Mouse (Mus musculus) intestine, postnatal 0 days (tissue): ENCODE measurements around the gene Dnajc25. TPM values are rescaled to one million over a fixed set of nuclear protein-coding genes. Genes with fewer than 3 reads are reported as not detected.

Experiments used
- ATAC-seq: fragments of 200-750 bp; cut with Nextera tagmentation; 2 replicates; pipeline ENCODE4 v1.8.0; 2017; ENCODE audit warnings: mild to moderate bottlenecking, moderate TSS enrichment, moderate library complexity
- H3K27ac ChIP-seq: fragments of 300-500 bp; sonication (generic); 2 replicates; pipeline ENCODE4 v1.5.1; 2014; ENCODE audit warnings: mild to moderate bottlenecking, low read depth, low read length, moderate library complexity
- H3K27me3 ChIP-seq: fragments of 300-500 bp; sonication (generic); replicated peaks from 2 replicates; pipeline ENCODE4 v1.6.1; 2014; ENCODE audit warnings: low read length, mixed read lengths; ENCODE audit not compliant: control insufficient read depth, insufficient read depth
- H3K36me3 ChIP-seq: fragments of 300-500 bp; sonication (generic); 2 replicates; pipeline ENCODE4 v1.6.1; 2014; ENCODE audit warnings: mild to moderate bottlenecking, moderate library complexity; ENCODE audit not compliant: control insufficient read depth, insufficient read depth
- H3K4me1 ChIP-seq: fragments of 300-500 bp; sonication (generic); replicated peaks from 2 replicates; pipeline ENCODE4 v1.6.1; 2014; ENCODE audit warnings: antibody characterized with exemption, low read length, mixed read lengths; ENCODE audit not compliant: control insufficient read depth, insufficient read depth
- H3K4me2 ChIP-seq: fragments of 300-500 bp; sonication (generic); replicated peaks from 2 replicates; pipeline ENCODE4 v1.6.1; 2014; ENCODE audit warnings: low read depth, mild to moderate bottlenecking, moderate library complexity
- H3K4me3 ChIP-seq: fragments of 300-500 bp; sonication (generic); 2 replicates; pipeline ENCODE4 v1.5.1; 2014; ENCODE audit warnings: low read depth, low read length
- H3K9ac ChIP-seq: fragments of 300-500 bp; sonication (generic); 2 replicates; pipeline ENCODE4 v1.6.1; 2014; ENCODE audit warnings: mild to moderate bottlenecking, low read depth, low read length
- H3K9me3 ChIP-seq: fragments of 300-500 bp; sonication (generic); 2 replicates; pipeline ENCODE4 v1.6.1; 2016; ENCODE audit warnings: mixed run types; ENCODE audit not compliant: control insufficient read depth
- CTCF ChIP-seq: sonication (generic); IDR thresholded peaks from 2 replicates; pipeline ENCODE4 v1.5.1; 2016; ENCODE audit warnings: low read depth, mild to moderate bottlenecking, control low read depth, antibody characterized with exemption, moderate library complexity
- WGBS: fragments of 180-500 bp; shearing (Covaris S2); extraction: QIAGEN DNeasy Blood & Tissue Kit; methylation state at CpG from one replicate; pipeline ENCODE4 v1.1.7; 2014; 5-methylcytosine and 5-hydroxymethylcytosine counted together
- polyA plus RNA-seq: library from polyadenylated mRNA; unstranded; fragments of >200 nt; fragmentation: Nextera tagmentation; extraction: Ambion mirVana; gene quantifications from 2 replicates; pipeline ENCODE4 v1.2.1, GENCODE M21; 2015

Gene Dnajc25
- polyA plus RNA-seq, 1 experiment from 2014 or later: 13.1 TPM

DNA sequence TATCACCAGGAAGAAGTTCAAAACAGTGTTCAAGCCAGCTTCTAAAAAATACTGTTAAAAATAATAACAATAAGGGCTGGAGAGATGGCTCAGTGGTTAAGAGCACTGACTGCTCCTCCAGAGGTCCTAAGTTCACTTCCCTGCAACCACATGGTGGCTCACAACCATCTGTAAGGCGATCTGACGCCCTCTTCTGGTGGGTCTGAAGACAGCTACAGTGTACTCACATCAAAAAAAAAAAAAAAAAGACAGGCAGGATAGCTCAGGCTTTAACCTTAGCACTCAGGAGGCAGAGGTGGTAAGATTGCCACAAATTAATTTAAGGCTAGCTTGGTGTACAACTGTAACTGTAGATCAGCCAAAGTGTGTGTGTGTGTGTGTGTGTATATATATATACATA is 5.8 kb downstream of the Dnajc25 start:
- Histone ChIP-seq H3K9ac (no peak overlapping the region), H3K36me3 (no peaks in the 10 kb centered on the region), H3K27me3 (no peaks in the 10 kb centered on the region), H3K27ac (no peak overlapping the region), H3K9me3 (no peaks in the 10 kb centered on the region), H3K4me2 (no peak overlapping the region), H3K4me3 (no peak overlapping the region), H3K4me1 (no peaks in the 10 kb centered on the region)
- ATAC-seq: peak; percentile 16; the same call in 1 of the 2 replicates
- peak; percentile 72 for TF ChIP-seq CTCF
- 3% methylated on average over 2 of the region's 2 CpGs for WGBS

DNA sequence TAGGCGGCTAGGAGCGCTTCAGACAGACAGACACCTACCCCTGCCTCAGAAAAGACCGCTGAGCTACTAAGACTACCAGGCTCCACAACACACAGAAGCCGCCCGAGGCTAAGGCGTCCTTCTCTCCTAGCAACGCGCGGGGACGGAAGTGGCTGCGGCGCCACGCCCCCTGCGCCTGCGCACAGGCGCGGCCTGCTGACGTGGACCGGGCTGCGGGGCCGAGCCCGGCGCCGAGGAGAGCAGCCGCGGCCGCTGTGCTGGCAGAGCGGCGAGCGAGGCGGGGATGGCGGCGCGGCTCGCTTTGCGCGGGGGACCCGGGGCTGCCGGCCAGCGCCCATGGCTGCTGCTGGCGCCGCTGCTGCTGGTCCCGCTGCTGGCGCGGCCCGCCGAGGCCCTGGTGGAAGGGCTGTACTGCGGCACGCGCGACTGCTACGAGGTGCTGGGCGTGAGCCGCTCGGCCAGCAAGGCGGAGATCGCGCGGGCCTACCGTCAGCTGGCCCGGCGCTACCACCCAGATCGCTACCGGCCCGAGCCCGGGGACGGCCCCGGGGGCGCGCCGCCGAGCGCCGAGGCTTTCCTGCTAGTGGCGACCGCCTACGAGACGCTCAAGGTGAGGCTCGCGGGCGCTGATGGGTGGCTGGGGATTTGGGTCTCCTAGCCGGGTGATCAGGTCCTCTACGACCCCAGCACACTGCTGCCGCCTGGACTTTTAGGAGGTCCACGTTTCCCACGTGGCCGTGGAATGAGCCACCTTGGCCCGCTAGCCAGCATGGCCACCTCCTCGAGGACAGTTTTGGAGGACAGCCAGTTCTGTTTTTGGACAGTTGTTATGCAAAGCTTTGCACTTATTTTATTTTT is 8.3 kb downstream of the Dnajc25 start, which contains the start of gene Gm20503:
Gene Gm20503 (plus strand): TSS at position 263 of the 858 bp plus-strand sequence.
- H3K27ac ChIP-seq: peak within 1 kb of the TSS; percentile 88
- under 1% methylated on average over 85 of the region's 89 CpGs for WGBS
- H3K9me3 ChIP-seq: no peaks in the 10 kb centered on the region
- H3K9ac ChIP-seq: peak within 1 kb of the TSS; percentile 90
- H3K4me2 ChIP-seq: peak within 1 kb of the TSS; percentile 79
- ATAC-seq: peak; percentile 96
- H3K4me1 ChIP-seq: peaks cover 4% of the 10 kb centered on the region
- H3K27me3 ChIP-seq: no peaks in the 10 kb centered on the region
- no peaks in the 10 kb centered on the region for H3K36me3 ChIP-seq
- H3K4me3 ChIP-seq: peak within 1 kb of the TSS; percentile 90
- no peak for TF ChIP-seq CTCF

DNA sequence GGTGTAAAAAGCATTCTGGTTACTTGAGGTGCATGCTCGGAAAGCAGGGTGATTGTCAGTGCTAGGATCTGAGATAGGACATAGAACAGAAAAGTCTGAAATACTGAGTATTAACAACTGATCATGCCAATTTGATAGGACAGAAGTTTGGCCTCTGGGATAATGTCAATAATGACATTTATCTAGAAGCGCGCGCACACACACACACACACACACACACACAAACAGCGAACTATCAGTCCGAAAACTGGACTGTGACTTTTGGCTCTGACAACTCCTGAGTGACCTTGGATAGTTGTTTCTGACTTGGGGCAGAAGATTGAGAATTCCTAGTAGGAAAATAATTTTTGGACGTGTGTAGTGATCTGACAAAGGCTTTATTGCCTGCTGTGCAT is 8.9 kb downstream of the Dnajc25 start:
- Histone ChIP-seq H3K9ac (peak overlapping the region; percentile 90; the same call in 1 of the 2 replicates), H3K27me3 (no peaks in the 10 kb centered on the region), H3K4me2 (peak overlapping the region; percentile 79), H3K4me1 (peaks cover 7% of the 10 kb centered on the region), H3K4me3 (peak overlapping the region; percentile 90), H3K27ac (no peak overlapping the region), H3K9me3 (no peaks in the 10 kb centered on the region), H3K36me3 (no peaks in the 10 kb centered on the region)
- ATAC-seq: no peak
- 17% methylated on average over 7 of the region's 7 CpGs for WGBS
- no peak for TF ChIP-seq CTCF

DNA sequence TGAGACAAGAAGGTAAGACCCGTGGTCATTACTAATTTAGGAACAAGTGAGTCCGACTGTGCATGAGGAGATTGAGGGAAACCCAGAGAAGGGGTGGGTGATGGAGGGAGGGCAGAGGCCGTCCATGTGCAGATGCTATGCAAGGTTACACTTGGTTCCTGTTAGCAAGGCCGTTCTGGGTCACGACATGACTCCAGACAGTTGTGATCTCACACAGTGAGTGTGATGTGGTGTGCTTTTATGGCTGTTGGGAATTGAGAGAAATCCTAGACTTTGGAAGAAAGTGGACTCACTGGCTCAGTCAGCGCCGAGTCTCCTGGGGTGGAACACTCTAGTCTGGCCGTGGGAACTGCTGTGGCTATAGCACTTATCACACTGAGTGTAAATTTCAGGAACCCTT is 11.3 kb downstream of the Dnajc25 start:
- Histone ChIP-seq H3K4me1 (peaks cover 7% of the 10 kb centered on the region), H3K9me3 (no peaks in the 10 kb centered on the region), H3K9ac (no peak overlapping the region), H3K27me3 (no peaks in the 10 kb centered on the region), H3K4me2 (no peak overlapping the region), H3K27ac (no peak overlapping the region), H3K4me3 (no peak overlapping the region), H3K36me3 (no peaks in the 10 kb centered on the region)
- ATAC-seq: no peak
- TF ChIP-seq CTCF: no peak
- 73% methylated on average over 8 of the region's 8 CpGs for WGBS

DNA sequence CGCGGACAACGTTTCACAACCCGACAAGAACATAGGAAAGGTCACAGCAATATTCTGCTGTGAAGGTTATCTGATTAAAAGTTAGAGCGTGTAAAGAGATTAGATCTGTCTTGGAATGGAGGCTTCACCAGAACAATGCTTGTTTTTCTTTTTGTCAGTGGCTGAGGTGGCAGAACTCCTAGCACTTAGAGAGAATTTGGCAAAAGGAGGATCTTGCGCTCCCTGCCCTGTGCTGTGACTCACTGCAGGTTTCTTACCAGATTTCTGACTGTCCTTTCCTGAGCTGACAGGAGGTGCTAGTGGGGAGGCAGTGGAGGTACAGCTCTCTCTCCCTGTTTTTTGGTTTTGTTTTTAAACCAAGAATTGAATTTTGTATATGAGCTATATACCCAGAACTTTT is 12.2 kb downstream of the Dnajc25 start:
- 80% methylated on average over 6 of the region's 6 CpGs for WGBS
- Histone ChIP-seq H3K36me3 (no peaks in the 10 kb centered on the region), H3K9ac (no peak overlapping the region), H3K27me3 (no peaks in the 10 kb centered on the region), H3K9me3 (no peaks in the 10 kb centered on the region), H3K27ac (no peak overlapping the region), H3K4me1 (peaks cover 7% of the 10 kb centered on the region), H3K4me2 (no peak overlapping the region), H3K4me3 (no peak overlapping the region)
- ATAC-seq: no peak
- no peak for TF ChIP-seq CTCF

DNA sequence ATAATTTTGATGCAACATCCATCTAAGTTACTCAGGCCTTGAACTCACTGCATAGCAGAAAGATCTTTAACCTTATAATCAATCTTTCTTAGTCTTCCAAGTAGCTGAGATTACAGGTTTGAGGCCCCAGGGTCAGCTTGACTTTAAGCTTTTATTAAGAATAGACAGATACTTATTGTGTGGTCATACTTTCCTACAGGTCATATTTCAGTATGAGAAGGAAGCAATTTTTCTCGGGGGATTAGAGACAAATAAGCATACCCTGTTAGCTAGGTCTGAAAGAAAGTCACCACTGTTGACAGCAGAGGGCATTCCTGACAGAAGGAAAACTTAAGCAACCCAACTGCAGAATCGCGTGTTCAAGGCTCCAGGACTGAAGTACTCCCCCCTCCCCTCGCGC is 13.1 kb downstream of the Dnajc25 start:
- Histone ChIP-seq H3K27ac (no peak overlapping the region), H3K27me3 (no peaks in the 10 kb centered on the region), H3K9me3 (no peaks in the 10 kb centered on the region), H3K4me1 (peaks cover 7% of the 10 kb centered on the region), H3K4me2 (no peak overlapping the region), H3K9ac (no peak overlapping the region), H3K4me3 (no peak overlapping the region), H3K36me3 (no peaks in the 10 kb centered on the region)
- TF ChIP-seq CTCF: no peak
- WGBS: 80% methylated on average over 5 of the region's 5 CpGs
- no peak for ATAC-seq
